Mouse (Mus musculus) adipocyte (in vitro differentiated cells): ENCODE data around the gene Polg.

Source experiments
- DNase-seq: peaks from one replicate; pipeline ENCODE4 v3.0.0-alpha.2; 2016; ENCODE audit warnings: low spot score

Gene Polg

DNA sequence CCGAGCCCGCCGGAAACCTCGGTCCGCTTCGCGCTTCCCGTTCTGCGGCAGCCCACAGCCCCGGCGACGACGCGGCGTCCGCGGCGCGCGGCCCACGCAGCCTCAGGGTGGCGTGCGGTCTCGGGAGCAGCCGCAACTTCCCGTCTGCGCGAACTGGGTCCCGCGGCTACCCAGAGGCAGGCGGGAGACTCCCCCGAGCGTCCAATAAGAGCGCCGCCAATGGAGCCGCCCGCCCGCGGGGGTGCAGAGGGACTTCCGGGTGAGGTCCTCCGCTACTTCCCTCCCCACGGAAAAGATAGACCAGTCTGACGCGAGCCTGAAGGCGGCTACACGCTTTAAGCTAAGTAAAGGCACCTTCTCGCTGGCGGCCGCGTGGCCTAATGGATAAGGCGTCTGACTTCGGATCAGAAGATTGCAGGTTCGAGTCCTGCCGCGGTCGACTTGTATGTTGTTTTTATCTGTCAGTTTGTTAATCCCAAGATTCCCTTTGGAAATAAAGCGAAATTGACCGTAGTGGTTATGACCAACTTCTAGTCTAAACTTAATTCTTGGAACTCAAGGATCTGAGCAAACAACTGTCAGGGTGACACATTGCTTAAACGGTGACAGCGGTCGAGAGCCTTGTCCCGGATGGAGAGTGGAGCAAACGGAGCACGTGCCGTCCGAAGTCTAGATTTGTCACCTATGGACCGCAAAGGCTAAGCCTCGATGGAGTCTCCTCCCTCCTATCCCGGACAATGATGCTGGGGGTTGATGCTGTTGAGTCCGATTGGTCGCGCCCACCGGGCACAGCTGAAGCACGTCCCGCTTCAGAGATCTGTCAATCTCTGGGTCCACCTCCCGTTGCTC lies at the start of gene Polg:
Gene Polg, minus strand, starts transcription at position 310 of the 849 bp plus-strand sequence.
- peak; percentile 96 for DNase-seq

DNA sequence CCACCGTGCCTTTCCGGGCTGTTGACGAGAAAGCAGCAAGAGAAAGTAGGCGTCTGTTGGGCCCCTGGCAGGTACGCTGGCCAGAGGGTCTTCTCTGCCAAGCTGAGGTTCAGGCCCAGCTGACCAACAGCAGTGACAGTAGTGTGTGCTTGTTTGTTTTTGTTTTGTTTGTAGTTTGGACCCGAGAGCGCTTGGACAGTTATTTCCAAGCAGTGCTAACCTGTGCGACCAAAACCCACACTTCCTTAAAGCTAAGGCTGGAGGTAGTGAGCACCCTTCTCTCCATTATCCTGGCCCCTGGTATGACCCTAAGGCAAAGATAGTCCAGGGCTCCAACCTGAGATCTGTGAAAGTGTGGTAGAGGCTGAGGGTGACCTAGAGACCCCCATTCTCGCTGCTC lies 49.7 kb upstream of the Polg start:
- no peak for DNase-seq

DNA sequence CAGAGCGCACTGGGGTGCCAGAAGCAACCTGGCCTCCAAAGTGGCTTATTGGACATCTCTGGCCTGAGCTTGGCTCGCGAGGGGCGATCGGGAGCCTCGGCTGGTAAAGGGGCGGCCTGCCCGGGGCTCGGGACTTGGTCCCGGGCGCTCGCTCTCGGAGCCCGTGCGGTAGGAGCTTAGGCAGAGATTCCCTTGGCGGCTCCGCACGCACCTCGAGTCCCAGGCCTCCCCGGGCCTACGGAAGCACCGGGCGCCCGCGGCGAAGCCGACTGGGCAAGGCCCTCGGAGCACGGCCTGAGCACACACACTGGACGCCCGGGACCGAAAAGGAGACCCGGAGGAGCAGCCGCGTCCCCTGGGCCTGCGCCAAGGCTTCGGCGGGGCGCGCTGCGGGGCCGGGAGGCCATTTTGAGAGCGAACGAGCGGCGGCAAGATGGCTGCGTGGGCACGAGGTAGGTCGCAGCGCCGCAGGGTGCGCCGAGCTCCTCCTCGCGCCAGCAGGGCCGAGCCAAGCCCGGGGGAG lies 49.1 kb upstream of the Polg start:
- no peak for DNase-seq

DNA sequence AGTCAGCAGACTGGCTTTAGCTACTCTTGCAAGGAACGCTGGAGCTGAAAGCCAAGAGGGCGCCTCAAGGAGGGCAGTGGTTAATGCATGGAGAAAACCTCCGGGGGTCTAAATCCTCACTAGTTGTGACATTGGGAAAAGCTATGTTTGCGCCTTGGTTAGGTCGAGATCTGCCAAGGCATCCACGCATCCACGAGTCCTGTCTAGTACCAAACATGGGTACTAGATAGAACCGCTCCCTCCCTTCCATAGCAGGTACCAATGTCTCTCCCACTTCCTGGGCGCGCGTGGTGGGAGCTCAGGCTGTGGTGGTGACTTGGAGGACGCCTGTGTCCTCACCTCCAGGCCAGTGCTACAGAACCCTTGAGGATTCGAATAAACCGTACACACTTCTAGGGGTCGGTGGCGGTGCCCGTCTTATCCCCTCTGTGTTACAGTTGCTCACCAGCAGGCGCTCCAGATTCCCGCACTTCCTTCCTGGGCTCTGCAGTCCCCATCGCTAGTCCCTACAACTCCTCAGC lies 48.3 kb upstream of the Polg start:
- DNase-seq: no peak

- DNase-seq: no peak
Observed at GRCm38 (mm10) chr7:79513466-79513865, 47.3 kb upstream of the Polg start.

- DNase-seq: no peak
Observed at GRCm38 (mm10) chr7:79512496-79512895, 46.3 kb upstream of the Polg start.

DNA sequence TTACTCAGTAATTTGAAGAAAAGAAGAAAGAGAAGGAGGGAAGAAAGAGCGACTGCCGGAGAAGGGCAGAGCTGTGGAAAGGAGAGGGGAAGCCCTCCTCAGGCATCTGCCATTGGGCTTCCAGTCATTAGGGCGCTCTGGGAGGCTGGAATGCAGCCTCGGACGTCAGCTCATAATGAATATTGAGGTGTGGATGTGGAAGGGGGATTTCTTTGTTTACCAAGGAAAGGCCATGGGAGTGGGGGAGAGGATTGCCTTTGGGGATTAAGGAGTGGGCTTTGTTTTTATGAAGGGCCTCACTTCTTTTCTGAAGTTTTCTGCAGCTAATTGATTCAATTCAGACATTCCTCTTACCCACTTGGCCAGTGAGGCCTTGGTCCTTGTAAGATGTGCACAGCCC lies 45.5 kb upstream of the Polg start:
- no peak for DNase-seq

GRCm38 (mm10) chr7:79511181-79511580 lies 45.0 kb upstream of the Polg start:
- DNase-seq: no peak

GRCm38 (mm10) chr7:79510686-79511085 lies 44.5 kb upstream of the Polg start:
- no peak for DNase-seq

GRCm38 (mm10) chr7:79509710-79510109 lies 43.5 kb upstream of the Polg start:
- DNase-seq: no peak

- DNase-seq: no peak
Observed at GRCm38 (mm10) chr7:79509235-79509607, 43.1 kb upstream of the Polg start.

- DNase-seq: no peak
Observed at GRCm38 (mm10) chr7:79508280-79509234, 42.4 kb upstream of the Polg start.

DNA sequence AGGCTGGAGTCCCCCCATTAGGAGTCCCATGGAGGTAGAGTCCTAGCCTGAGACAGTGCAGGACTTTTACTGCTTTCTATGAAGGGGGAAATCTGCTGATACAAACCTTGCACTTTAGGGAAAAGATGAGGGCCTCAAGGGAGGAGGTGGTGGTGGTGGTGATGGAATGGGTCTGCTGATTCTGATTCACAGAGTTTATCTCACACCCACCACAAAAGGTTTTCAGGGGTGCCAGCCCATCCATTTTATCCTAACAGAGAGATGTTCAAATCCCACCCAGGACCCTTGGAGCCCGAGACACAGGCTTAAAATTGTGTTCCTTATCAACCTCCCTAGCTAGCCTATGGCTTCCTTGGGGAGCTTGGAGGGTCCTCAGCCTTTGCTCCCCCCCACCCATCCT lies 41.6 kb upstream of the Polg start:
- no peak for DNase-seq

- no peak for DNase-seq
Observed at GRCm38 (mm10) chr7:79507101-79507705, 41.0 kb upstream of the Polg start.

- DNase-seq: no peak
Observed at GRCm38 (mm10) chr7:79506531-79507090, 40.4 kb upstream of the Polg start.

- DNase-seq: no peak
Observed at GRCm38 (mm10) chr7:79505876-79506530, 39.8 kb upstream of the Polg start.

GRCm38 (mm10) chr7:79505376-79505775 lies 39.2 kb upstream of the Polg start:
- no peak for DNase-seq

GRCm38 (mm10) chr7:79504723-79505122 lies 38.6 kb upstream of the Polg start:
- no peak for DNase-seq

- DNase-seq: no peak
Observed at GRCm38 (mm10) chr7:79503656-79504250, 37.6 kb upstream of the Polg start.

DNA sequence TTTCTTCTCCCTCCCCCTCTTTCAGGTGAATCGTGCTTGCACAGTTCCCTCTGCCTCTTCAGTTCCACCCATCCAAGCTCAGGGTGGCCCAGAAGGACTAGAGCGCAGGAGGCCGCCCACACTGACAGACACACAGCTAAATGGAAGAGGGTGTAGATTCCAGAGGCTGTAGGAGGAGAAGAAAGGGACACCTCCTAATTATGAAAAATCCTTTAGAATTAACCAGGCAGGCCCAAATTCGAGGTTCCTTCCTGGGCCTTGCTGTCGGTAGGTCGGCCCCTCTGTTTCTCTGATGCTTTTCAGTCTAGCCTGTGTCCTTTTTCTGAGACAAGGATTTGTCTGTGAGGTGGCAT lies 36.9 kb upstream of the Polg start:
- no peak for DNase-seq
